Mouse (Mus musculus) cerebellum, postnatal 36 days (tissue): ENCODE data around the gene Acin1.

Experiments used
- DNase-seq, 2 experiments: peaks; one replicate each; pipeline ENCODE4 v3.0.0; 2021 to 2022; ENCODE audit warnings: mixed read lengths in 2 of 2

The Acin1 gene

DNA sequence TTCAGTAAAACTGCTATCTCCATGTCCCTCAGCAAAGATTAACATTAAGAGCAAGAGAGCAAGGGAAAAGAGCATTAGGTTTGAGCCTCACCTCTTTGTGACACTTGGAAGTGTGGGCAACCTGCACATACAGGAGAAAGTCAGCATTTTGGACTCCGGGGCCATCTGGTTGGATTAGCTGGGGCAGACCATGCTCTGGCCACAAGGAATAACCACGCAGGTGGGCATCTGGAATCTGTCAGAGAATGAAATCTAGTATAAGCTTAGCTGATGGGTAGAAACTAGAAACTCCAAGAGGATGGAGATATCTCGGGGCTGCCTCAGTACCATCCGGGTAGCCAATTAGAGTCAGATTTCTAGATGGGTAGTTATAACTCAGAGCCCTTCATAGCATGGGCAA lies 10.0 kb upstream of the Acin1 start:
- no peak for DNase-seq

DNA sequence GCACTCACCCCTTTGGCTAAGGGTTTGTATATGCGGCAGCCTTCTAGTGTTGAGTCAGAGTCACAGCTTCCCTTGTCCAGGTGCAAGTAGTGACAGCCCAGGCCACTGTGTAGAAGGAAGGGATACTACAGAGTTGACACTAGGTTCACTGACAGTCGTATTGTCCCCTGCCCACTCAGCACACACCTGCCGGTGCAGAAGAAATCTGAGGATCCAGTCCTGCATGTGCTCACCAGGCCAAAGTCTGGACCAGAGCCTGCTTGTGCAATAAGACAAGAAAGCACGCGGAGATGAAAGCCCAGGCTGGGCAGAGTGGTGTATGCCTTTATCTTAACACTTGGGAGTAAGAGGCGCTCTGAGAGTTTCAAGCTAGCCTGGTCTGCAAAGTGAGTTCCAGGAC lies 8.3 kb upstream of the Acin1 start:
- no peak for DNase-seq

DNA sequence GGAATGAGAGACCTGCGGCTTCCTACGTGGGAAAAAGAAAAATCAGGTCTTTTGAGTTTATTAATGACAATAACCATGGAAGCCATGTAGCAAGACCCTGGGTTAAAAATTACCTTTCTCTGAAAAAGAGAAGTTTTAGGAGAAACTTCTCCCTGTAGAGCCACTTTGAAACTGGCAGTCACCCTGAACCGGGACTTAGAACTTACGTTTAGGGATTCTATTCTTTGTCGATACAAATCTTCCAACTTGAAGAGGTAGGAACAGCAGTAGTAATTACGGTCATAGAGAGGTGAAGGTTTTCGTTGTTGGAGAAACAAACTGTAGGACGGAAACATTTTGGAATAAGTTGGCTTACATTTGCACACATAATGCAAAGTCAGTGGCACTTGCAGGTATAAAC lies 520 bp upstream of the Acin1 start:
- no peak for DNase-seq

DNA sequence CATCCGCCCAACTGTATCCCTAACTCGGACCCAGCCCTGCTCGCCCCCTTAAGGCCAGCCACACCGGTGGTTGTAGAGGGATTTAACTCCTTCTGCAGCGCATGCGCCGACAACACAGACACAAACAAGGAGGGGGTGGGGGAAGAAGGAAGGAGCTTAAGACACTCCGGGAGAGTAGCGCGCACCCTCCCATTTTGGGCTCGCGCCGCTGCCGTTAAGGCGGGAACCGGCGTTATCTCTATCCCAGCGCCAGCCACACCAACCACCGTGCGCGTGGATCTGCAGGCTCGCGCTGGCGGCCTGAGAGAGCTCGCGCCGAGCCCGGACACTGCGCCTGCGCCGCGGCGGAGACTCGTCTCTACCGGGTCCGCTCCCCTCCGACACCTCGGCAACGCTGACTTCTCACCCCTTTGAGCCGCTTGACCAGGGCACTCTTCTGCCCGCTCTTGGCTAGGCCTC lies 639 bp downstream of the Acin1 start, which contains the start of gene 1700123O20Rik:
TSS of gene 1700123O20Rik (plus strand) at position 154 of the 459 bp plus-strand sequence.
- DNase-seq, result no peak

DNA sequence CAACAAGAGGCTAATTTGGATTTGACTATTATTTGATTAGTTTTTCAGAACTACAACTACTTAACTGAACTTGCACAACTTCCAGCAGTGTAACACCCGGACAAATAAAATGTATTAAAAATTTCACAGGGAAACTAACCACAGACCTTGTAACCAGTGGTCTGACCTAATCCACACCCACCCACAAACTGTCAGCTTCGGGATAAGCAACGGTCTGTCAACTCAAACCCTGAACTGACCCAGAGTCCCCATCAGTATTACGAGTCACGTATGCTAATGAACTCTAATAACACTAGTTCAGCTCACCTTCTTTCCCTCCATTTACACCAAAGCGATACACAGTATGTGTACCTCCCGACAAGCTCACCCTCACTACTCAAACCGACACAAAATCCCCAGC lies 1.3 kb downstream of the Acin1 start:
- no peak for DNase-seq

DNA sequence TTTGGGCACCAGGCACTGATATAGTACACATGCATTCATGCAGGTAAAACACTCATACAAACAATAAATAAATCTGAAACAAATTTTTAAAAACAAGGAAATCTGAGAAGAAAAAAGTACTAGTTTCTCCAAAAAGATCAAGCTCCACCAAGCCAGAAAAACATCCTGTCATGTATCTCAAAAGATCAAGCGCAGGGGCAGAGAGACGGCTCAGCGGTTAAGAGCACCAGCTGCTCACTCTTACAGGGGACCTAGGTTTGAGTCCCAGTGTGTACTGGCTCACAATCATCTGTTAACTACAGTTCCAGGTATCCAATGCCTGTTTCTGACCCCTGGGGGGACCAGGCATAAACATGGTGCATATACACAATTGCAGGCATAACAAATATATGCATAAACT lies 4.3 kb downstream of the Acin1 start:
- DNase-seq, result no peak

DNA sequence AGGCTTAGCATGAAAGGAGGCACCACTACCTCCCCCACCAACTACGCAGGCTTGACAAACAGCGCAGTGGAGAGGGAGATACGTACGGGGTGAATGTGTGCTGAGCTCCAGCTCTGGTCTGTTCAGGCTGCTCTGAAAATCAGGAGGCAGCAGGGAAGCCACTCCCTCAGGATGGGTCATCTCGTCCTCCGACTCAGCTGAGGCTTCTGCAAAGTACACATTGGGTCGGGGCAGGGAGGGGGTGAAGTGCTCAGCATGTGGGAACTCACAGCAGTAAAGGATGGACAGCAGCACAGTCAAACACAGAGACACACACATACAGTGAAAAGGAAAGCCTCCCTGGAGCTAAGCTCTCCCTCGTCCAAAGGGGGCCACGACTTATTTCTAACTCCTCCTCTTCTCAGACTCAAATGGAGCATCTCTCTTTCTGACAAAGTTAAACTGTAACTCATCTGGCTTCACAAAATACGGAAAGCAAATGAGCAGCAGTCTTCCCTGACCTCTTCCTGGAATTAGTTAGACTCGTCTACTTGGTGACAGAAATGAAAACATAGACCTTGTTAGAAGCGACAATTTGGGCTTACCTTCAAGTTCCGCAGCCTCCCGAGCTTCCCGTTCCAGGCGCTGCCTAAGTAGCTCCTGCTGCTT lies 8.0 kb downstream of the Acin1 start:
- no peak for DNase-seq

DNA sequence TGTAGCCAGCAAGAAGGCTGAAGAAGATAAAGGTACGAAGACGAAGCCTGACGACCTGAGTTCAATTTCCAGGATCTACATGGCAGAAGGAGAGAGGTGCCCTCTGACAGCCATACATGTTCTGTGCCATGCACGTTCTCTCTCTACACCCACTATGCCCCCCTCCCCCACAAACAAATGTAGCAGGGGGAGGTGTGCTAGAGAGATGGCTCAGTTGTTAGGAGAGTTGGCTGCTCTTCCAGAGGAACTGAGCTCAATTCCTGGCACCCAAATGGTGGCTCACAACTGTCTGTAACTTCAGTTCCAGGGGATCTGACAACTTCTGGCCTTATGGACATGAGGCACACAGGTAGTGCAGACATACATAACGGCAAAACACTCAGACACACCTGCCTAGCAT lies 10.4 kb downstream of the Acin1 start:
- DNase-seq, result no peak

DNA sequence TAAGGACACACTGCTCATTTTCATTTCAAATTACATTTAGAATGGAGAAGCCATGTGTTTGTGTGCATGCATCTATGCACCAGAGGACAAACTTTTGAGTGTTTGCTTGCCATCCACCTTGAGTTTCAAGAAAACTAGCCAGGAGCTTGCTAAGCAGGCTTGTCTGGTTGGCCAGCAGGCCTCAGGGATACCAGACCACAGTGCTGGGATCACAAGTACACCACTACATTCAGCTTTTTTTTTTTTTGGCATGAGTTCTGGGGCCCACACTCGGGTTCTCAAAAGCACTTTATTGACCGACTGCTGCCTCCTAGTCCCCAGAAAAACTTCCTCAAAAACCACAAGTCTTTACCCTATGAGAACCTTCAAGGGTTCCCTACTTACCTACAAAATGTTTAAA lies 12.4 kb downstream of the Acin1 start:
- no peak for DNase-seq

DNA sequence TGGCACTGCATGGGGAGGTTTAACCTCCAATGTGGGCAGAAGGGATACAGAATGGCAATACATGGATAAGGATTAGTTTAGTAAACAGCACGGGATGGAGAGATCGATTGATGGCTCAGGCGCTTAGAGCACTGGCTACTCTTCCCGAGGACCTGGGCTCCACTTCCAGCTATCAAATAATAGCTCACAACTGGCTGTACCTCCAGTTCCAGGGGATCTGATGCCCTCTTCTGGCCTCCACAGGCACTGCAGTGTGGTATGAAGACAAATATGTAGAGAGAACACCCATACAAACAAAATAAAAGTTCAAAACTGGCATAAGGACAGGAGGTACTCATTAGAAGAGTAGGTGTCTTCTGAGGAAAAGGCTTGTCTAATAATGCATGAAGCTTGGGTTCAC lies 17.4 kb downstream of the Acin1 start:
- peak; percentile 47 to 54 for DNase-seq

DNA sequence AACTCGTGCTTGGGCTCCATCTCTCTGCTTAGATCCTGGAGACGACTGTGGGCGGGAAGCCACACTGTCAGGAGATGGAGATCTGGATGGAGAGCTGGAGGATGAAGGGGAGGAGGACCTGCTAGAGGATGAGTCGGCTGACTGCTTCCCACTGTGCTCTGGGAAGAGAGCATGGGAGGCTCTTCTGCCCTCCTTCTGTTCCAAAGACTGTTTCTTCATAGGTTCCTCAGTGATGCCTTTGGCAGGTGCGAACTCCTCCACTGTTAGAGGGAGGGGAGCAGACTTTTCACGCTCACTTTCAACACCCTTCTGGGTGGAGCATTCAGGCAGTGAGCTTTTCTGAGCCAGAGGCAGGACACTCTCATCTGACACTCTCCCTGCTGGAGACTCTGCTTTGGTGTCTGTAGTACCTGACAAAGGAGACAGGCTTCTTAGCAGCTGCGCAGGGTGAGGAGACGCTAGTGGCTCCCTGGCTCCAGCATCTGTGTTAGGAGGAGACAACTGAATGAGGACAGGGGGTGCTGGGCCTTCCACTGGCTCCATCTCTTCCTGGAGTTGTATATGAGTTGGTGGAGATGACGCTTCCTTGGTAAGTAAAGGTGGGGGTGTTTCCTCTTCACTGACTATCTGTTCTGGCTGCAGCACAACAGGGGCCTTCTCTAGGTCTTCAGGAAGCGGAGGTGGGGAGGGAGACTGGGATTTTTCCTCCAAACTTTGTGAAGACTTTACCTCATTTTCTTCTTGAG lies 22.1 kb downstream of the Acin1 start:
- no peak for DNase-seq

DNA sequence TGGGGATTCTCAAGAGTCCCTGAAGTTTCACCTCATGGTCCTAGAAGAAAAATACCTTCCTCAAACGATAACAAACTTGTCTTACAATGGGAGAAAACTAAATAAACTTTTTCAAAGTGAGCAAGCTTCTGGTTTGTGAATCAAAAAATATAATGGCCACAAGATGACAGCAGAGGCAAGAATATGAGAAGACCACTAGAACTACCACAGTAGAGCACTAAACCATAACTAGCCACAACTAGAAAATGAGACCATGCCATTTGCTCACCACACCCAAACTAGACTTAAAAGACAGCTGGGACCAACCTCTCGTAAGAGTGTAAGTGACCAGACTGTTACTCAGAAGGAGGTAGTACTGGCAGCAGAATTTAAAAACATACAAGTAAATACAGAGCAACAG lies 26.7 kb downstream of the Acin1 start:
- no peak for DNase-seq

DNA sequence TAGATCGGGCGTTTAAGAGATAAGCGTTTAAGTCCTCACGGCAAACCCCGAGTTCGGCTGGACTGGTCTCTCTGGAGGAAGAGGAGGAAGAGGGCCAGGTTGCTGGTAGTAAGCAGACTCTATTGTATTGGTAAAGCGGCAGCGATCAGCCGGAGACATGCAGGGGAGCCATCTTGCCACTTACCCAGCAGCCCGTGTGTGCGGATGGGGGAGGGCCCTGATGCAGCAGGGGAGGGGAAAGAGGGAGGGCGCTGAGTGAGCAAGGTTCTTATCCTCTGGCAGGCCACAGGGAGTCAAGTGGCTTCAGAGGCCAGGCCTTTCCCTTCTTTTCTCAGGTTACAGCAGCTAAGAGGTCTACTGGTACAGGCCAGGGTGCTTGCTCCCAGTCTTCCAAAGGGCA lies 33.2 kb downstream of the Acin1 start:
- peak; percentile 80 to 81 for DNase-seq

DNA sequence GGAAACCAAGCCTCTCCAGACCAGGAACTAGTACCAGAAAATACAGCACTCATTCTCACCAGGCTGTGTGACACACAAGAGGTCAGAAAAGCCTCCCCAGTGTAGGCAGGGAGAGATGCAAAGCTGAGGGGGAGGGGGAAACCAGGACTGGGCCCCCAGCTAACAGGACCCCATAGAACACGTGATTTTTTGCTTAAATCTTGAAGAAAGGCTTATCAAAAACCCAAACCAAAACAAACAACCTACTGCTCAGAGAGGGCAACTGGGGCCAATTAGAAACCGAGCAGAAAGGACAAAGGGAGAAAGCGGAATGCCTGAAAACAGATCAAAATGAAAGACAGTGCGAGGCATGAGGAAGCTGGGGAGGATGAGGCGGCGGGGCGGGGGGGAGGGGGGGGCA lies 33.9 kb downstream of the Acin1 start:
- DNase-seq, result no peak

DNA sequence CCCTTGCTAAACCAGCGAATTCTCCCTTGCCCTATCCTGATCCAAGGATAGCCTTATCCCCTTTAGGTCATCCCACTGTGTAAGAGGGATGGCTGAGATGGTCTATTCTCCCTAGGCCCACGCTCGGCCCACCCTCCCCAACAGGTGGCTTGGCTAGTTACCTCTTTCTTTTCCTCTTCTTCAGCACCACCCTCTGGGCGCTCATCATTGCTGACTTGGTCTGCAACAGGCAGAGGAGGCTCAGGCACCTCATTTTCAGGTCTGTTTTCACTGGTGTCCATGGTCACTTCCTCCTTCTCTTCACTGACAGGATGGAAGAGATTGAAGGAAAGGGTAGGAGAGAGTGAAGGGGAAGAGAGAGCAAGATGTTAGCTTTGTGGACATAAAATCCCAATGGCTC lies 35.2 kb downstream of the Acin1 start:
- no peak for DNase-seq

DNA sequence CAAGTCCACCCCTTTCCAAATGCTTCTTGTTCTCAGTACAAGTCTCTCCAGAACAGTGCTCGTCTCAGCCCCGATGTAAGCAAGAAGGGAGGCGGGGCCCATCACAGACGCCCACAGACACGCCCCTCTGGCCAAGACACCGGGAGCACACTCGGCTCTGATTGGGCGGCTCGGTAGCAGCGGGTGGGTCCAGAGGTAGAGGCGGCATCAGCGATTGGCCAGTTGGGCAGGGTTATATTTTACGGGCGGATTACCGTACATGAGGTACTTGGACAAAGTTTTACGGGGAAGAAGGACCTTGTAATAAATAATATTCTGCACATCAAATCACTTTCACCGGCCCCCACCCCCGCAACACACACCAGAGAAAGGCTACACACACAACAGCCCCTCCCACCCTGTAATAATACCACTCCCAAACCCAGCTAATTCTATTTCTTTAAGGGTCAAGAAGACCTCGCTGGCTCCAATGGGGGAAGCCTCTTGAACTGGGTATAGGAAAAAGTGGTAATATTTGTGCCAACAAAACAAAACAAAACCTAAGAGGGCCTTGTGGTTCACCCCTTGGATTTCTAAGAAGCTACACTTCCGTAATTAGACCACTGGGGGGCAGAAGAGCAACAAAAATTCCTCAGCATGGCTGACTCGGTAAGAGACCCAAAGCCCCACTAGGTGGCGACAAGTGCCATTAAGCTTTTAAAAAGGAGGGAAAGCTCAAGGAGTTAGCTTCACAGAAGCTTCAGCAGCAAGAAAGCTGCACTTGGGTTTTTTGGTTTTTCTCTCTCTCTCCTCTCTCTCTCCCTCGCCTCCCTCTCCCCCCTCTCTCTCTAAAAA lies 35.9 kb downstream of the Acin1 start:
- peak; percentile 83 to 86 for DNase-seq

DNA sequence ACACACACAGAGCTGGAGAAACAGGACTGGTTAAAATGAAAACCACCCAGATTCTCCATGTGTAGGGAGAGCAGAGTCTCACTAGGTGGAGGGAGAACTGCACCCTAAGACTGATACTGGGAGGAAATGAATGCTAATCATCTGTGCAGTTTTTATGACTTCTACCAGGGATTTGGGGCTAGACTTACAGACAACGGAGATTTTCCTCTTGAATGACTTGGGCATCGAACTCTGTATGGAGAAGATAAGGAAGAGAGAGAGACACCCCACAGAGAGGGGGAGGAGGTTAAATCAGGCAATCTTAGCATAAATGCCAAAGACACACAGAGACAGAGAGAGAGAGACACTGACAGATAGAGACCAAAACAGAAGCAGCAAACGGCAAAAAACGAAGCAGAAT lies 38.8 kb downstream of the Acin1 start:
- DNase-seq, result no peak

DNA sequence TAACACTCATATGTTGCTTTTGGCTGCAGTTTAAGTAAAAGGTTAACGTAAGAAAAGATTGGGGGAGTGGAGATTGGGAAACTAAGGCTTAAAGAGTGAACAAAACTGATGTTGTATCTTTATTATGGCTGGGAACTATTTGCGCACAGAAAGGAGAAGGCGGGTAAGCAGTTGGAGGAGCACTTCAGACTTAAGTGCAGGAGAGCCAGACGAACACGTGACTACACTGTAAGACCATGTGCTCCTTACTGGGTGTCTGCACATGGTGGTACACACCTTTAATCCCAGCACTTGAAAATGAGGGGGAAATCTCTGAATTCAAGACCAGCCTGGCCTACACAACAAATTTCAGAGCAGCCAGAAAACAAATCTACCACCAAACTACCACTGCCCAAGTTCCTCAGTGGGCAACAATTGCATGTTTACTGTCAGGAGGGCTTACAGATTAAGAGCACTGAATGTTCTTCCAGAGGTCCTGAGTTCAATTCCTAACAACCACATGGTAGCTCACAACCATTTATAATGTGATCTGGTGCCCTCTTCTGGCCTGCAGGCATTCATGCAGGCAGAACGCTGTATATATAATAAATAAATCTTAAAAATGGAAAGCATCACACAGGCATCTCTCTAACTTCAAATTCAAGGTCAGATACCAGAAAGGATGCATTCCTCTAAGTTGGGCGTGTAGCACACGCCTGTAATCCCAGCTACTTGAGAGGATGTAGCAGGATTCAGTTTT lies 39.7 kb downstream of the Acin1 start:
- DNase-seq, result no peak

DNA sequence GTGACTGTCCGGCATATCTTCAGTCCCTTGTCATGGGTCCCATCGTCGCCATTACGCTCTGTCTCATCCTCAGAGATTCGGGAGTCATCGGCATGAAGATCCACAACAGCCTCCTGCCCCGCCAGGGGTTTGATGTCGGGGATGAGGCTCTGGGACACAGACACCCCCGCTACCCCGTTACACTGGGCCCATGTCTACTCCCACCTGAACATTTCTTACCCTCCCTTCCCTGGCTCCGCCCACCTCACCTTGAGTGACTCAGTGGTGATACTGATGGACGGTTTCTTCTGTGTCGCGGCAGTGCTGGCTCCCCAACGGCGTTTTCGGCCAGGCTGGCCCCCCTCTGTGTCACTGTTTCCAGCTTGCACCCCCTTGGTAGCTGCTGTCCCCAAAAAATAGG lies 40.3 kb downstream of the Acin1 start:
- no peak for DNase-seq

DNA sequence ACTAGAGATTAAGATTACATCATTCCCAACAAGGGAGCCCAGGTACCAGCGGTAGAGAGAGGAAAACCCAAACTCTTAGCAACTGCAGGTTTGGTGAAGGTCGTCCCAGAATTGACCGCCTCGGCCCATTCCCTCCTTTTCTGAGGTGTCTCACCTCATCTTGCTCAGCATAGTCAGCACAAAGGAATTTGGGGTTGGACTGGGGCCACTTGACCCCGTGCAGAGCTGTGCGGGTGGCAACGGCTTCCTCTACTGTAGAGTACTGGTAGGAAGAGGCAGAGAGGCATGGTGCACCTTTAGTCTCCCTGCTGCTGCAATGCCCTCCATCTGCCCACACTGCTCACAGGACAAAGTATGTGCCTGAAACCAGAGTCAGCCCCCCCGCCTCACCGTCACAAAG lies 42.4 kb downstream of the Acin1 start:
- DNase-seq, result no peak

DNA sequence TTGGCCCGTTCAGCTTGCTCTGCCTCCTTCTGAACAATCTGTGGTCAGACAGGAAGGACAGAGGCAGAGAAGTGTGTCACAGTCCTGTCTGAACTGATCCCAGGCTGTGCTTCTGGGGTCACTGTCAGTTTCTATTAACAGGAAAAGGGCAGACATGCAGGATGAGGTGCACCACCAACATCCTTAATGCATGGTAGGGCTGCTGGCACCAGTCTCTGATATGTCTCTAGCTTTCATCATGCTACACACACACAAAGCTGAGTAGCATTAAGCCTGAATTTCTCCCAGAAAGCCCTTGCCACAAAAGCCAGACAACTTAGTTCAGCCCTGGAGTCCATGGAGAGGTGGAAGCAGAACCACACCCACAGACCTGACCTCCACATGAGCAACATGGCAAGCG lies 43.7 kb downstream of the Acin1 start:
- no peak for DNase-seq

DNA sequence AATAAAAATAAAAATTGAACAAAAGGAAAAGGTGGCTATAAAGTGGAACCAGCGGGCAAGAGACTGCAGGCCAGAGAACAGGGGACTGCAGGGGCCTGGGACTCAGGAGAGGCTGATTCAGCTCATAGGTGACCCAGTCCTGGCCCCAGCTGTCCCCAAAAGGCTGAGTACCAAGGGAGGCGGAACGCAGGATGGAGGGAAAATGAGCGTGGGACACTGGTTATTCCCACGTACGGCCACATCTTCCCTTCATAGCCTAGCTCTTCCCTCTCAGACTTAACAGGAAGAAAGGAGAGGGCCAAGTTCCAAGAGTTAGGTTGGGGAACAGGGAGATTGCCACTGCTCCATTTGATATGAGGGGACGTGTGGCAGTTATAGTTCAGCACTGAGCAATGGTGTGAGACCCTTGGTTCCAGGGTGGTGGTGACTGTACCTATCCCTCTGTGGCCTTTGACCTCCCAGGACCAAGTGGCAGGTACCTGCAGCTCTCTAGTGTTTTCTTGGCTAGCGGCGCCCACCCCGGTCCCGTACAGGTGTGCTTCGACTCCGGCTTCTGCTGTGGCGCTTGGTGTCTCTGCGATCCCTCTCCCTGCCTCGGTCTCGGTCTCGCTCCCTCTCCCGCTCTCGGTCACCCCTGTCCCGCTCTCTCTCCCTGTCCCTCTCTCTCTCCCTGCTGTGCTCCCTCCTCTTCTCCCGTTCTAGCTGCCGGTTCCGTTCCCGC lies 44.3 kb downstream of the Acin1 start:
- DNase-seq, result peak in 1 of 2 experiments; percentile 17
